Mouse (Mus musculus): ENCODE data around the gene Casp3.

Gene Casp3

DNA sequence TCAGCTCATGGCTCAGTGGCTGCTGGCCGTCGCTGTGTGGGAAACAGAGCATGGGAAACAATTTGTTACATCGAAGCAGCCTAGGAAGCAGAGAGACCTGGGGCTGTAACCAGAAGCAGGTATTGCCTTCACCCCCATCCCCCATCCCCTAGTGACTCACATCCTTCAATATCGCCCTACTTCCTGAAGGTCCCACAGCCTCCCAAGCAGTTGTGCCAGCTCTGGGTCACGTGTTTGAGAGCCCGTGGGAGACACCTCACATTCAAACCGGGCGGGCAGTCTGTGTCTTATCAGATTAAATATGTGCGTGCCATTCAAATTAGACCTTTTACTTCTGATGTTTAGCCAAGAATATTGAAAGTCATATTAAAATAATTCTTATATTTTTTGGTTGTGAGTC is 34.8 kb downstream of the Casp3 start:
- ATAC-seq (ENCODE audit: insufficient number of reproducible peaks, low FRiP score, low TSS enrichment), result no peak

DNA sequence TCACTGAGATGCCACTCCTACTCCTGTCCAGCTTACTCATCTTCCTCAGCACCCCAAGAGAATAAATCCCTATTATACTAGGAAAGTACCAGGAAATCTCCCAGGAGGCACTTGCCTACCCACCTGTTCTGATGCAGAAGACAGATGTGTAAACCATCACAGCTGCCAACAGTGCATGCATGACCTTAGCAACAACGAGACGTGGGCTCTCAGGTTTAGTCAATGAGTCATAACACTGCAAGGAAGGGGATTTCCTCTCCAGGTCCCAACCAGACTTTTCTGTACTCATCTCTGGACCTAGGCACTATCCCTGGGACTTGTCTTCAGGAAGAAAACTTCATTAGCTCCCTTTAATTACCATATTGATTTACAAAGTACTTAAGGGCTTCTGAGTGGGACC is 38.8 kb downstream of the Casp3 start:
- no peak for ATAC-seq (ENCODE audit: insufficient number of reproducible peaks, low FRiP score, low TSS enrichment)

DNA sequence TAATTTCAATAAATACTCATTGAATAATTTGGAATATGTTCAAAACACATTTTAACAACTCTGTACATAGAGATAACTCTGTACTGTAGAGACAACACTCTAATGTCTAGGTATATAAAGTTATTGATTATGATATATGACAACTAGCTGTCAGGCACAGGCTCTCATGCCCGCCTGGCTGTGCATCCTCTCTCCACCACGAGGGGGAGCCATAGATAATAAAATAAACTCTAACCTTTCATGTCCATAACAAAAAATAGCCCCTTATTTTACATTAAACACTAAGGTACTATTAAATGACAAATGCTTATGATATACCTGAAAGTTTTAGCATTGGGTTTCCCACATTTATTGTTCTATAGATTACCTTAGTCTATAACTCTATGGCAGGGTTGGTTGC is 54.4 kb downstream of the Casp3 start:
- ATAC-seq (ENCODE audit: insufficient number of reproducible peaks, low FRiP score, low TSS enrichment), result no peak

DNA sequence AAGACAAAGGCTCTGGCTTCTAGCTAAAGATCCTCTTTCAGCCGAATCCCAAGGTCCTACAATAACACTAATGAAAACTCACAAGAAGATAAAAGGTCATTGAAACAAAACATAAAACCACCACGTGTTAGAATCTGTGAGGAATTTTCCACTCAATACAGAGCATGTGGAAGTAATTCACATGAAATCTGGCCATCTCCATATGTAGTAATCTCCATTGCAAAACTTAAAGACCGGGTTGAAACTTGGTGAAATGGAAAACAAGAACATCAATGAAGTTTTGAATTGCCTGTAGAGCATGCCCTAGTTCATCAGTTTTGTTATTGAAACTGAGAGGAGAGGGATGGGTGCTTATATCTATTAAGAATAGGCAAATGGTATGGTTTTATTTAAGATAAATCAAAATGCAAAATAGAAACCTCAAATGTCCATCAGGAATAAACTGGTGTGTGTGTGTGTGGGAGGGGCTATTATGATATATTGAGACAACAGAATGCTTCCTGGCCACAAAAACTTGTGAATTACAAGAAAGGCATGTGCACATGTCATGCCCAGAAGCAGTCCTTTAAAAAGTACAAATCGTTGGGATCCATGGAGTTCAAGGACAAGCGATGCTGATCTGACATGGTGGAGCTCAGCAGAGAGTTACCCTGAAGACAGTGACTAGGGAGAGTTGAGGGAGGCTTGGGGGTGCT is 63.7 kb downstream of the Casp3 start:
- no peak for ATAC-seq (ENCODE audit: insufficient number of reproducible peaks, low FRiP score, low TSS enrichment)

DNA sequence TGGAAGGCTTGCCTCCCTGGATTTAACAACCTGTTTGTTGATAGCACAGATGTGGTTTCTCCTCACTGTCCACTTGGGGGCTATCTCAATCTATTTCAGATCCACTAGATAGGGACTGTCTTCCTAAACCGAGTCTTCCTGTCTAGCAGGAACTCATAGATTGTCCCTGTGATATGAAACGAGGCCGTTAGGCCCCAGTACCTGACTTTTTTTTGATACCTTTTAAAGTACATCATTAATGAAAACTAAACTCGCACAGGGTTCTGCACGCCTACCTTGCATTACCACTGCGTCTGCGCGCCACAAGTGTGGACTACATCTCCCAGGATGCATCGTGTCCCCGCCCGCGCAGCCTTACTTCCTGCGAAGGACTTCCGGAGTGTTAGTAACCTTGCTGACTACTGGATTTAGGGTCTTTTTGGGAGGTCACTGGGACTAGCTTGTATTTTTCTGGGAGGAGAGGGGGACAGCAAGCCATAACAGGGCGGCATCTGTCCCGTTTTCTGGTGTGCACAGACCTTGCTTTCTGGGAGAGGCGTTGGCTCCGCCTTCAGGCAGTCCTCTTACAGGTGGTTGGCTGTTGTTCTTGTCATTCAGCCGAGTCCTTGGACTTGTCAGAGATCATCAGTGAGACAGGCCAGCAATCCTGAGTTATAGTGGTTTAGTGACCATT is 69.7 kb downstream of the Casp3 start:
- ATAC-seq (ENCODE audit: insufficient number of reproducible peaks, low FRiP score, low TSS enrichment), result peak; percentile 100

Measured in cerebellum, adult (tissue).